Mouse (Mus musculus) 416B (cell line): Measurements from ENCODE around the gene Arid4a.
A peak's percentile ranks its signal among the peaks of the same experiment; 100 is the strongest.
"Not testable (repeated sequence)": the region's sequence is repeated elsewhere in the genome, so short reads cannot be mapped to it uniquely, and the experiment has no call there.

ENCODE experiments used
- DNase-seq: peaks from one replicate; pipeline ENCODE4 v3.0.0; 2011; ENCODE audit warnings: low read depth

Arid4a gene

DNA sequence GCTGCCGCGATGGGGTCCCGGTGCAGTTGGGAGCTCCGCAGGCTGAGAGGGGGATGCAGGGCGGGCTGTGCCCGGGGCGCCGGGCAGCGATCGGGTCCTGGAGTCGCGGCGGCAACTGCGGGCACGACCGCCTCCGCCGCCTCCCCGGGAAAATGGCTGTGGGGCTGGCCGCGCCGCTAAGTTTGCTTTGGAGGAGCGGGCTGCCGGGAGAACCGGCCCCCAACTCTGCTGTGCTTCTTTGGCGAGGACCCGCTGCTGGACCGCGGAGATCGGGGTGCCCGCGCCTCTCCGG is 367 bp downstream of the Arid4a start:
- DNase-seq: no peak

DNA sequence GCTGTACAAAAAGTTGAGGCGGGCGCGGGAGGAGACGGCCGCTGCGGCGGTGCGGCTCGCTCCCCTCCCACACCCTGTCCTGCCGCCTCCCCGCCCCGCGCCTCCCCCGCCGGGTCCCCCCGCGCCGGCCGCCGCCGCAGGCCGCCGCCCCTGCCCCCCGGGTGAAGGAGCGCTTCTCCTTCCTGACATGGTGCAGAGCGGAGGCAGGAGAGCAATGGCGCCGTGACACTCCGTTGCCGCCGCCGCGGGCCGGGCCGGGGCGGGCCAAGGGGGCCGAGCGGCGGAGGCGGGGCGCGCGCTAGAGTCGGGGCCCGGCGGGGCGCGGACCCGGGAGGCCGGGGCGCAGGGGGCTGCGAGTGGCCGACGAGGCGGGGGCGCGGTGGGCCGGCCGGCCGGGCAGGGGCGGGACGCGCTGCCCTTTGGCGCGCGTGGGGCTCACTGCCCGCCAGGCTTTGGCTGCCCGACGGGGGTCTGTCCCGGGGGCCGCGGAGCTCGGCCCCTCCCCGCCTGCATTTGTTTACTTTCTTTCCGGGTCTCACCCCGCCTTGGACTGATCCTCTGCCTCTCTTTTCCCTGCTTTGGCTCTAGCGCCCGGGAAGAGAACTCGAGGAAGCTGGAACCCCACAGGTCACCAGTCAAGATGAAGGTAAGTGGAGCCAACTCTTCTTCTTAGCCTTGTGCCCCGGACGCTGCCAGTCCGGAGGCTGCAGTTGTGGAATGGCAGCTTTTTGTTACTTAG is 882 bp downstream of the Arid4a start:
- DNase-seq: no peak

DNA sequence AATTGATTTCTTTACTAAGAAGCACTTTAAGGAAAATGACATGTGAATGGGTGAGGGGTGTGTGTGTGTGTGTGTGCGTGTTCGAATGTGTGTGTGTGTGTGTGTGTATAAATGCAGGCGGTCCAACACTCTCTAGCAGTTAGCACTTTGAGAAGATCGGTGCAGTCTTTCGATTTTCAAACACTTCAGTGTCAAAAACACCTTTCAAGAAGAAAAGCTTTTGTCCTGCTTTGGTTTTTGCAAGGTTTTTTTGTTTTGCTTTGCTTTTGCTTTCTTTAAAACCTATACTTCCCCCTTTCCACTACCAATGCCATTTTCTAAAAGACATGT is 1.4 kb downstream of the Arid4a start:
- DNase-seq: peak; percentile 55

DNA sequence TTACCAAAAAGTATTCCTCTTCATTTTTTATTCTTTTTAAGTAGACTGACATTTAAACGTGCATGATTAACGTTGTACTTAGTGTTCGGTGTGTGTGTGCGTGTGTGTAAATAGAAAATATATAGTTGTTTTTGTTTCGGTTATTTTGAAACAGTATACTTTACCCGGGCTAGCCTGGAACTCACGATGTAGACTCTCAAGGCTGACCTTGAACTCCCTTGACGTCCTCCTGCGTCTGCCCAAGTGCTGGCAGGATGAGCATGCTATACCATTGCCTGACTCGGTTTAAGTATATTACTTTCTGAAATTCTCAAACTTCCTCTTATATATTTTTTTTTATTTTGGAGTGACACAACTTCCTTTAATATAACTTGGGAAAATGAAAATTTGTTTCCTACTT is 2.0 kb downstream of the Arid4a start:
- DNase-seq: peak; percentile 51

- DNase-seq: no peak
Observed at GRCm38 (mm10) chr12:71019211-71019610, 3.4 kb downstream of the Arid4a start.

GRCm38 (mm10) chr12:71024411-71024810 is 8.6 kb downstream of the Arid4a start:
- DNase-seq: no peak

DNA sequence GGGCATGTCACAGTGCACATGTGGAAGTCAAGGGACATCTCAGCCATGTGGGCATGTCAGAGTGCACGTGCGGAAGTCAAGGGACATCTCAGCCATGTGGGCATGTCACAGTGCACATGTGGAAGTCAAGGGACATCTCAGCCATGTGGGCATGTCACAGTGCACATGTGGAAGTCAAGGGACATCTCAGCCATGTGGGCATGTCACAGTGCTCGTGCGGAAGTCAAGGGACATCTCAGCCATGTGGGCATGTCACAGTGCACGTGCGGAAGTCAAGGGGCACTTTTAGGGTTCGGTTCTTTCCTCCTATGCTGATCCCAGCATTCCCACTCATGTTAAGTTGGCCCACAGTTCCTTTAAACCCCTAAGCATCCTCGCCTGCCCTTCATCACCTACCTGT is 12.5 kb downstream of the Arid4a start:
- DNase-seq: not testable (repeated sequence)

- DNase-seq: no peak
Observed at GRCm38 (mm10) chr12:71030260-71030659, 14.5 kb downstream of the Arid4a start.

DNA sequence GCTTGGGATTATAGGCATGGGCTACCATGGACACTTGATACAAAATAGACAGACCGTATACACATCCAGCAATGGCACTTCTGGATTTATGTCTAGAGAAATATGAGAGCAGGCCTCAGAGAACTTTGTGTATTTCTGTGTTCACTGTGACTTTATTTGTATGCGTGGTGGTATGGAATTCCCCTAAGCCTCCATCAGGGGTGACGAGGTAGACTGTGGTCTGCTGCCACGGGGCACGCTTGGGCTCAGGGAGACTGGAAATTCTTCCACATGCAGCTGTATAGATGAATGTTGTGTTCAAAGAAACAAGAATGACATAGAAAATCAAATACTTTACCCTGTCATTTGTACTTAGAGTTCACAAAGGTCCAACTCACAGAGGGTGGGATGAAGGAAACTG is 14.9 kb downstream of the Arid4a start:
- no peak for DNase-seq

DNA sequence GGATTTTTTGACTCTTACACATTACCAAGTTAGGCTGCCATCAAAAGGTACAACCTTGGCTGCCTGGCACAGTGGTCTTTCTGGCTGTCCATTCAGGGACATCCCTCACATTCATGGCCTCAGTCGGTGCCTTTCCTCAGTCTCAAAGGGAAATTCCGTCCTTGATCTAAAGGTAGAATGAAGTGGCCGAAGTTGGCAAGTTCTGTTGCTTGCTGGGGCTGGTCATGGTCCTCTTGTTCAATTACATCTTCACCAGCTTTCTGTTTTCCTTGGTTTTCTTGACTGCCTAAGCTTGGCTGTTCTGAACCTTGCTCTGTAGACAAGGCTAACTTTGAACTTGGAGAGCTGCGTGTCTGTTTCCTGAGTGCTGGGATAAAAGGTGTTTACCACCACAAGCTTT is 20.0 kb downstream of the Arid4a start:
- no peak for DNase-seq

- DNase-seq: peak; percentile 75
Observed at GRCm38 (mm10) chr12:71036729-71037404, 21.1 kb downstream of the Arid4a start.

DNA sequence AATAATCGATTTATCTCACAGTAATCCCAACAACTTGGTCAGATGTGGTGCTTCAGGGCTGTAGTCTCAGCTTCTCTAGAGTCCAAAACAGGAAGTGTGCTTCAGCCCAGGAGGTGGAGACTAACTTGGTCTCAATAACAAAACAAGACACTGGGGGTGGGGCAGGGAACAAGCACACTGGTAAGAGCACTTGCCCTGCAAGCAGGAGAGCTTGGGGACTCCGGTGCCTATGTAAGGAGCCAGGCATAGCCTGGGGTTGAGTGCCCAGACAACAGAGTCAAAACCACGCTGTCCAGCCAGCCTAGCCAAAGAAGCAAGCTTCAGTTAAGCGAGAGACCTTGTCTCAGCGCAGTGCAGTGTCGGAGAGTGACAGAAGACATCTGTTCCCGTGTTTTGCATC is 24.7 kb downstream of the Arid4a start:
- DNase-seq: peak; percentile 65

GRCm38 (mm10) chr12:71042451-71042850 is 26.7 kb downstream of the Arid4a start:
- no peak for DNase-seq

- no peak for DNase-seq
Observed at GRCm38 (mm10) chr12:71043571-71043970, 27.8 kb downstream of the Arid4a start.

- DNase-seq: no peak
Observed at GRCm38 (mm10) chr12:71044488-71044887, 28.7 kb downstream of the Arid4a start.

- no peak for DNase-seq
Observed at GRCm38 (mm10) chr12:71046501-71046900, 30.7 kb downstream of the Arid4a start.

- no peak for DNase-seq
Observed at GRCm38 (mm10) chr12:71047473-71048078, 31.8 kb downstream of the Arid4a start.

GRCm38 (mm10) chr12:71048117-71048516 is 32.3 kb downstream of the Arid4a start:
- DNase-seq: peak; percentile 99

DNA sequence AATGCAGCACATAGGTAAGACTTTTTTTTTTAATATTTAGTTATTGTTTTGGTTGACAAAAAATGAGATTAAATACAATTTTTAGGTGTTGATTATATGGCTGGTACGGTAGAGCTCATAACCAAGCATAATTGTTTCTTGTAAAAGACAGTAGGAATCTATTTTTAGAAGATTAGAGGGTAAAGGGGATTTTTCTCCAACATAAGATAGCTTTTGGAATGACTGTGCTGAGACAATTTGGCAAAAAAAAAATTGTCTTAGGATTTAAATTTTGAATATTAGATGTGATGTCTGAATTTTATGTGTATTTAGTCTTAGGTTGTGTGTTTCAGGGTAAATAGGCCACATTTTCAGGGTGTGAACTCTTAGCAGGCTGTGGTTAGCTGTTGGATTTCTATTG is 32.8 kb downstream of the Arid4a start:
- no peak for DNase-seq

DNA sequence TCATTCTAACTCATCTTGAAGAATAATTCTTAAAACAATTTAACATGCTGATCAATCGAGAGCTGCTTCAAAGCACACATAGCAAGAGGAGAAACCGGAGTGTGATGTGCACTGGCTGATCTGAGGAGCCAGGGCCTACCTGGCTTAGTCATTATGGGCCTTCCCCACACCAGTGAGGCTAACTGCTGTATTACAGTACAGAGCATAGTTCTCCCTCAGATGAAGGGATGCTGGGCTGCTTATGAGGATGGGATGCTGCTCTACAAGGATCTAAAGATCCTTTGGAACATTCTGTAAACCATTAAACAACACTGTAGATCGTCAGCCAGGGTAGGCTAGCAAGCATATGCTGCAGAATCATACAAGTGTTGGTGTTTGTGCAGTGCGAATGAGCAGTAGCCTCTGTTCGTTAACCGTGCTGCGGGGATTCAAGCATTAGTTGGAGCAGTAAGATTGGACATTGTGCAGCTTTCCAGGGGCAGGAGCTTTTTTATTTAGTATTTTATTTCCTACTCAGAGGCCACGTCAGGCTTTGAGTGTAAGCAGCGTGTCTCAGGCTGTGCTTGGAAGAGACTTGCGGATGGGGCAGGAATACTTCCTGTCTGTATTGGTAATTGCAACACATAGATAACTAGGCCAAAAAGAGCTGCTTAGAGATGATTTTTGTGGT is 33.9 kb downstream of the Arid4a start:
- DNase-seq: no peak

GRCm38 (mm10) chr12:71051079-71051478 is 35.3 kb downstream of the Arid4a start:
- peak; percentile 94 for DNase-seq

DNA sequence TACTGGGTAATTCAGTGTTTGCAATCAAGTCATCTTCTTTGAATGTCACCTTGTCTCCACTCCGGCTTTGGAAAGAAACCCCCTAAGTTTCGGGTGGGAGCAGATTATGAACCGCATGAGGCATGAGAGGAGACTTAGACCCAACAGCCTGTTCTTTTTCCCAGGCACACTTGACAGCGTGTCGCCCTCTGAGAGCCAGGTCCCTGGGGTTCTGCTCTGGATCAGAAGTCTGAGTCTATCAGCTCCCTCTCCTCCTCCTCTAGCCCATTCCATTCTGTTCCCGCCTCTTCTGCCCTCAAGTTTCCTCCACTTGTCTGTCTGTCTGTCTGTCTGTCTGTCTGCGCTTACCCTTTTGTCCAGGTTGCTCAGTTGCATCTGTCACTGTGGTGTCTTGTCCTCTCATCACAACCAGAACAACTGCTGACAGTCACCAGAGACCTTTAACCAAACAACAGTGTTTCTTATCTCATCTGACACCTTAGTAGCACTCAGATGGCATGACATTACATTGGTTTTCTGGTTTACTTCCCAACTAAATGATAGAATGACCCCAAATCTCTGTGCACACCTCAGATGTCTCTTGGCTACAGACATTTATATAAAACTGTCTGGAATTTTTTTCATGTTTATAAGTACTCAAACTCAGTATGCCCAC is 36.7 kb downstream of the Arid4a start:
- DNase-seq: no peak

GRCm38 (mm10) chr12:71053031-71053430 is 37.2 kb downstream of the Arid4a start:
- no peak for DNase-seq
